Mouse (Mus musculus): ENCODE data around the gene Gm10073. TPM values are rescaled to one million over a fixed set of nuclear protein-coding genes. Genes with fewer than 3 reads are reported as not detected.

Gene Gm10073
- polyA plus RNA-seq, 1 experiment from 2014 or later = 7.3 TPM

DNA sequence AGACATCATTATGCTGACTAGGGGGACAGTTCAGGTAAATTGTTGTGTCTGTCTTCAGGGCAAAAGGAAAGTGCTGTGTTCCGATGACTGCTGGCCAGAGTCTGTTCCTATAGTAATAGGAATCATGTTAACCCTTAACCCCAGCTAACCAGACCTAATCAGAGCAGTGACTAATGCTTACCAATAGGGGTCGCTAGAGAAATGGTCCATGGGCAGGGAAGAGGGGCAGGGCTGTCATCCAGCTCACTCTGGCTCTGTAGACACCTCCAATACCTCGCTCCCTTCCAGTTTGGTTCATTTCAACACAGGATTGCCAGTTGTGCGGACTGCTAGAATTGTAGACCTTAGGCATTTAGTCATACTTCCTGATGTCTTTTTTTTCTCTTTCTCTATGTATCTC, 37.8 kb downstream of the Gm10073 start:
- DNase-seq (no peak), ATAC-seq (no peak)
- no peak overlapping the region for H3K27ac ChIP-seq (ENCODE audit: low read depth)
- no peaks in the 10 kb centered on the region for H3K36me3 ChIP-seq (replicated peaks; ENCODE audit: insufficient read depth, low read length)
- no peak overlapping the region for H3K4me3 ChIP-seq (ENCODE audit: low read depth, low read length)
- H3K9me3 ChIP-seq (ENCODE audit: low read length) = no peaks in the 10 kb centered on the region
- H3K27me3 ChIP-seq (ENCODE audit: insufficient read depth, low read length) = no peaks in the 10 kb centered on the region
- no peak overlapping the region for H3K9ac ChIP-seq (replicated peaks)
- no peaks in the 10 kb centered on the region for H3K4me1 ChIP-seq (ENCODE audit: insufficient read depth)
- 60% methylated on average over 4 of the region's 4 CpGs for WGBS (ENCODE audit: insufficient replicate concordance)
- TF ChIP-seq CTCF (IDR thresholded peaks at IDR 0.05; ENCODE audit: low read depth) = peak; percentile 58
- TF ChIP-seq EP300 (IDR thresholded peaks at IDR 0.05; ENCODE audit: low read depth) = no peak
- H3K4me2 ChIP-seq (ENCODE audit: low read depth, low read length) = no peak overlapping the region

DNA sequence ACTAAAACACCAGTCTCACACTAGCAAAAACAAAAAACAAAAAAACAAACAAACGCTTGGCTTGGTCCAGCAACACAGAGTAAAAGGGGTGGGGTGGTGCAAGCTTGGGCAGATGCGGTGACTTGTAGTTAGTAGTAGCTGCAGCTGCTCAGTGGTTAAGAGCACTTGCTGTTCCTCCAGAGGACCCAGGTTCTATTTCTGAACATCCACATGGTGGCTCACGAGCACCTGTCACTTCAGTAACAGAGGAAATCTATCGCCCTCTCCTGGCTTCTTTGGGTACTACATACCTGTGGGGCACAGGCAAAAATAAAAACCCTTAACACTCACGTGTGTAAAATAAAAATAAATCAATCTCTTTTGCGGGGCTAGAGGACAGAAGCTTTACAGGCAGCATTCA, 38.8 kb downstream of the Gm10073 start:
- peak; percentile 65 for DNase-seq
- H3K27me3 ChIP-seq (ENCODE audit: insufficient read depth, low read length) = no peaks in the 10 kb centered on the region
- H3K9ac ChIP-seq (replicated peaks) = no peak overlapping the region
- H3K4me1 ChIP-seq (ENCODE audit: insufficient read depth) = no peaks in the 10 kb centered on the region
- TF ChIP-seq EP300 (IDR thresholded peaks at IDR 0.05; ENCODE audit: low read depth) = no peak
- peak; percentile 80 for TF ChIP-seq CTCF (IDR thresholded peaks at IDR 0.05; ENCODE audit: low read depth)
- no peaks in the 10 kb centered on the region for H3K36me3 ChIP-seq (replicated peaks; ENCODE audit: insufficient read depth, low read length)
- no peaks in the 10 kb centered on the region for H3K9me3 ChIP-seq (ENCODE audit: low read length)
- WGBS (ENCODE audit: insufficient replicate concordance) = 34% methylated on average over 6 of the region's 6 CpGs
- H3K4me3 ChIP-seq (ENCODE audit: low read depth, low read length) = no peak overlapping the region
- no peak overlapping the region for H3K27ac ChIP-seq (ENCODE audit: low read depth)
- no peak for ATAC-seq
- no peak overlapping the region for H3K4me2 ChIP-seq (ENCODE audit: low read depth, low read length)

DNA sequence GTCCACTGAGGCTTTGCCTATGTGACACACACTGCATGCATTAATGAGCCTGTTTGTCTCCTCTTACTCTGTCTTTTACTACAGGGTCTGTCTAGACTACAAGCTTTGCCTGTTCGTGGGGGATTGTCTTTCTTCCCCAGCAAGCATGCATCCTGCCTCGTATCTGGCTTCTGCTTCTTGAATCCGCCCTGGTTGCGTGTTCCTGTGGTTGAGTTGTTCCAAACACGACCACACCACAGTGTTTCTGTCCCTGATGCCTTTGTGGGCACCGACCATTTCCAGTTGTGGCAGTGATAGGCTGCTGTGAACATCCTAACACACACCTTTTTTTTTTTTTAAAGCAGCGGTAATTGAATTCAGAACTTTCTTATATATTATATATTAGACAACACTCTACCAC, 39.6 kb downstream of the Gm10073 start:
- no peaks in the 10 kb centered on the region for H3K4me1 ChIP-seq (ENCODE audit: insufficient read depth)
- H3K27me3 ChIP-seq (ENCODE audit: insufficient read depth, low read length) = no peaks in the 10 kb centered on the region
- no peak overlapping the region for H3K9ac ChIP-seq (replicated peaks)
- TF ChIP-seq CTCF (IDR thresholded peaks at IDR 0.05; ENCODE audit: low read depth) (no peak), EP300 (IDR thresholded peaks at IDR 0.05; ENCODE audit: low read depth) (no peak)
- DNase-seq (no peak), ATAC-seq (no peak)
- H3K27ac ChIP-seq (ENCODE audit: low read depth) = no peak overlapping the region
- H3K4me3 ChIP-seq (ENCODE audit: low read depth, low read length) = no peak overlapping the region
- no peaks in the 10 kb centered on the region for H3K9me3 ChIP-seq (ENCODE audit: low read length)
- WGBS (ENCODE audit: insufficient replicate concordance) = 40% methylated on average over 7 of the region's 7 CpGs
- H3K36me3 ChIP-seq (replicated peaks; ENCODE audit: insufficient read depth, low read length) = no peaks in the 10 kb centered on the region
- no peak overlapping the region for H3K4me2 ChIP-seq (ENCODE audit: low read depth, low read length)

DNA sequence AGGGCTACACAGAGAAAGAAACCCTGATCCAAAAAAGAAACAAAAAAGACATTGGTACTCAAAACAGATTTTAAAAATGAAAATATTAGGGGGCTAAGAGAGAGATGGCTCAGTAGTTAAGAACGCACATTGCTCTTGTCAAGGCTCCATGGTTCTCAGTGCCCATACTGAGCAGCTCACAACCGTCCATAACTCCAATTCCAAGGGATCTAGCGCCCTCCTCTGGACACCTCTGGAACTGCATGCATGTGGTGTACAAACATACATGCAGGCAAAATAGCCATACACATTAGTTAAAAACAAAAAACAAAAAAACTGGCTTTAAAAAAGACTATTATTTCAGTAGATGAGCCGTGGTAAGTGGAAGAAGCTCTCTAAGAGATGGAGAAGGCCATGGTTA, 42.7 kb downstream of the Gm10073 start:
- no peaks in the 10 kb centered on the region for H3K27me3 ChIP-seq (ENCODE audit: insufficient read depth, low read length)
- H3K4me3 ChIP-seq (ENCODE audit: low read depth, low read length) = no peak overlapping the region
- DNase-seq (peak; percentile 36), ATAC-seq (no peak)
- H3K36me3 ChIP-seq (replicated peaks; ENCODE audit: insufficient read depth, low read length) = no peaks in the 10 kb centered on the region
- TF ChIP-seq CTCF (IDR thresholded peaks at IDR 0.05; ENCODE audit: low read depth) (peak; percentile 71), EP300 (IDR thresholded peaks at IDR 0.05; ENCODE audit: low read depth) (no peak)
- no peak overlapping the region for H3K27ac ChIP-seq (ENCODE audit: low read depth)
- no peaks in the 10 kb centered on the region for H3K9me3 ChIP-seq (ENCODE audit: low read length)
- no peak overlapping the region for H3K4me2 ChIP-seq (ENCODE audit: low read depth, low read length)
- no peak overlapping the region for H3K9ac ChIP-seq (replicated peaks)
- 61% methylated on average over 4 of the region's 4 CpGs for WGBS (ENCODE audit: insufficient replicate concordance)
- H3K4me1 ChIP-seq (ENCODE audit: insufficient read depth) = no peaks in the 10 kb centered on the region

DNA sequence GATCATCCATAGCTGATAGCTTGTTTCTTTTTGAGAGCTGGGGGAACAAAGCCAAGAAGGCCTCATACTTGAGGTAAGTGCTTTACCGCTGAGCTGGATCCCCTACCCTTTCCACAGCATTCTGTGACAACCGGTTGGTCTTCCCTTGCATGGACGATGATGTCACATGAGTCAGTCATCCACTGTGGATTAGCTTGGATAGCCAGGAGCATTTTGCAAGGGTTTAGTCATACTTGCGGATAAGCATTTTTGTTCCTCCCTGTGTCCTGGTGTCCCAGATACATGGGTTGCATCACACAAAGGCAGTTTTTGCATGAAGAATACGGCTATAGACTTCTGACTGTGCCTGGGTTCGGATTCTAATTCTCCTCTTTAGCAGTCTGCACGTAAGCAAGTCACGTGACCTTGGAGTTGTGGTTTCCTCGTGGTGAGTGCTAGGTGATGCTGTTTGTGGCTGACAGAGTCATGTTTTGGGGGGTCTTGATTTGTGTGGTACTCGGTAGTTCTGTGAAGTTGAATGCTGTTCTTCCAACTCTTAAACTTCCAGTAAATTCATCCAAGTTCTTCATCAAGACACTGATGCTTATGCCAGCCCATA, 43.3 kb downstream of the Gm10073 start:
- TF ChIP-seq CTCF (IDR thresholded peaks at IDR 0.05; ENCODE audit: low read depth) (no peak), EP300 (IDR thresholded peaks at IDR 0.05; ENCODE audit: low read depth) (no peak)
- Histone ChIP-seq H3K36me3 (replicated peaks; ENCODE audit: insufficient read depth, low read length) (no peaks in the 10 kb centered on the region), H3K9ac (replicated peaks) (no peak overlapping the region), H3K4me1 (ENCODE audit: insufficient read depth) (no peaks in the 10 kb centered on the region), H3K27me3 (ENCODE audit: insufficient read depth, low read length) (no peaks in the 10 kb centered on the region), H3K4me3 (ENCODE audit: low read depth, low read length) (no peak overlapping the region), H3K9me3 (ENCODE audit: low read length) (no peaks in the 10 kb centered on the region), H3K27ac (ENCODE audit: low read depth) (no peak overlapping the region), H3K4me2 (ENCODE audit: low read depth, low read length) (no peak overlapping the region)
- no peak for DNase-seq
- 83% methylated on average over 10 of the region's 10 CpGs for WGBS (ENCODE audit: insufficient replicate concordance)
- ATAC-seq = no peak

DNA sequence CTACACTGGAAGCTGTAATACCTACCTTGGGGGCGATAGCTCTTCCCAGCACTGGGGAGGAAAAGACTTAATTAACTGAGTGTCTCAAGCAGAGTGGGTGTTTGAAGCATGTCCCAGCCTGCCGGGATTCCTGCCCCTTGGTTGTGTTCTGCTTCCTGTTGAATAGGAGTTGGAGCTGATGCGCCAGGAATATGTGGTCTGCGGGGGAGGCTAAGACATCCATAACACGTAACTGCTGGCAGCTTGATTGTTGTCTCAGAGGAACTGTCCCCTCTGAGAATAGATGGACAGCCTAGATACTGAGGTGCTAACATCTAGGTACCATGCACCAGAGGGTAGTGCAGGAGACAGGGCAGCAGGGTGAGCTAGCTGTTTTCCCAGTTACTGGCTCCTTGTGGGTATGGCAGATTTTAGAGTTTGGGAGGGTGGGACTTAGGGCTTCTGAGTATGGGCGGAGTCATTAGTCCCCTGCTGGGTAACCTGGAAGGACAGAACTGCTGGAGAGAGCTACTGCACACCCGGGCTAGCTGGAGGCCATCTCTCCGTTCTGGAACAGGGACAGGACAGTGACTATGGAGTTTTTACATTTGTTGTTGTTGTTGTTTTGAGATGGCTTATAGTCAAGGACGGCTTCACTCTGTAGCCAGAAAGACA, 44.5 kb downstream of the Gm10073 start:
- no peak overlapping the region for H3K4me2 ChIP-seq (ENCODE audit: low read depth, low read length)
- no peaks in the 10 kb centered on the region for H3K4me1 ChIP-seq (ENCODE audit: insufficient read depth)
- WGBS (ENCODE audit: insufficient replicate concordance) = 76% methylated on average over 9 of the region's 9 CpGs
- no peak for TF ChIP-seq EP300 (IDR thresholded peaks at IDR 0.05; ENCODE audit: low read depth)
- TF ChIP-seq CTCF (IDR thresholded peaks at IDR 0.05; ENCODE audit: low read depth) = no peak
- no peaks in the 10 kb centered on the region for H3K27me3 ChIP-seq (ENCODE audit: insufficient read depth, low read length)
- no peak for DNase-seq
- no peak overlapping the region for H3K27ac ChIP-seq (ENCODE audit: low read depth)
- ATAC-seq = no peak
- H3K9ac ChIP-seq (replicated peaks) = no peak overlapping the region
- H3K9me3 ChIP-seq (ENCODE audit: low read length) = no peaks in the 10 kb centered on the region
- no peaks in the 10 kb centered on the region for H3K36me3 ChIP-seq (replicated peaks; ENCODE audit: insufficient read depth, low read length)
- no peak overlapping the region for H3K4me3 ChIP-seq (ENCODE audit: low read depth, low read length)
